Mouse (Mus musculus) urinary bladder, adult 2 months (tissue): Measurements from ENCODE around the gene Hook2. TPM values are rescaled to one million over a fixed set of nuclear protein-coding genes. Genes with fewer than 3 reads are reported as not detected.

Source experiments
- DNase-seq: peaks from one replicate; pipeline ENCODE4 v3.0.0; 2022; ENCODE audit warnings: low spot score
- polyA plus RNA-seq: library from polyadenylated mRNA; depleted of rRNA; stranded (reverse); fragments of >200 nt; gene quantifications from 2 replicates; pipeline ENCODE4 v1.2.3, GENCODE M21; 2012; rRNA removed

Hook2 gene
- 26.9 and 28.5 TPM in 2 replicates for polyA plus RNA-seq

GRCm38 (mm10) chr8:84990349-84990748, at the start of gene Hook2:
Gene Hook2, plus strand, starts transcription at chr8:84990603.
- peak; percentile 83 for DNase-seq

GRCm38 (mm10) chr8:84943699-84944098, 46.7 kb upstream of the Hook2 start:
- DNase-seq, result no peak

DNA sequence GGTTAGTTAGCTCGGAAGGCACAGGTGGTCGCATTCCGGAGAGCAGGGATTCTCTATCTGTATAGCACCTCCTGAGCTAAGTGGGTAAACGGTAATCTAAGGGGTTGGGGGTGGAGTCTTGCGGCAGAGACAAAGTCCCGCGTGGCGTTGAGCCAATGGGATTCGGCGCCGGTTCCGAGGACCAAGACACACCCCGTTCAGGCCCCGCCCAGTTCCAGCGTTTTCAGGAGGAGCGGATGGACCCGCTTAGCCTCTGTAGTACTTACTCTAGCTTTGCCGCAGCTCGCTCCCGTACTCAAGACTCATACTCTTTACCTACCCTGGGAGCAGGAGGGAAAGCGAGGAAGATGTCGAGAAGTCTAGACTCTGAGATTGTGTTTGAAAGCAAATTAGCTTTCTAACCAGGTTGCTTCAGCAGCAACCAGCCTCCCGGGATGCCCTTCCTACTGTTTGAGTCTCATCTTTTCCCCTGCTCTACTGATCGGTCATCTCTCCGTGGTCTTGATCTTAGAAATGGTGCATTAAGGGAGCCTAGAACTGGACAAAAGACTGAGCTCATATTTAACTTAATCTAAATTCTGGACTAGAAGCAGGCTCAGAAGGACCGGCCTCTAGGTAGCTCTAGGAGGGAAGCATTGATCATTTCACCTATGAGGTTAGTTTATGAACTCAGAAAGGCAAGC, 45.8 kb upstream of the Hook2 start:
- no peak for DNase-seq

DNA sequence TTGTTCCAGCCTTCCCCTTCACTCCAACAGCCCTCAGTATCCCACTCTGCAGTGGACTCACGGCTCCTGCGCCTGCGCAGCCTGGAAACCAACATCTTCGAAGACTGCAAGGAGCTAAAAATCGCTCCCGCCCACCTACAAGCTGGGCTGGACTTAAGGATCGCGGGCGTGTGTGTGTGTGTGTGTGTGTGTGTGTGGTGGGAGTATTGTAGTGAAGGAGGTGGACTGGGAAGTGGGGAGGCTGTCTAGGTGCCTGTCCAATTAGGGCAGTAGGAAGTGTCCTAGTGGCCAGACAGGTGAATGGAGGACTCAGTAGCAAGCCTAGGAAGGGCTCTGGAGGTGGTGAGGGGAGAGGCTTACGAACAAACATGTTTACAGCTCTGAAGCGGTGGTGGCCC, 45.2 kb upstream of the Hook2 start:
- no peak for DNase-seq

DNA sequence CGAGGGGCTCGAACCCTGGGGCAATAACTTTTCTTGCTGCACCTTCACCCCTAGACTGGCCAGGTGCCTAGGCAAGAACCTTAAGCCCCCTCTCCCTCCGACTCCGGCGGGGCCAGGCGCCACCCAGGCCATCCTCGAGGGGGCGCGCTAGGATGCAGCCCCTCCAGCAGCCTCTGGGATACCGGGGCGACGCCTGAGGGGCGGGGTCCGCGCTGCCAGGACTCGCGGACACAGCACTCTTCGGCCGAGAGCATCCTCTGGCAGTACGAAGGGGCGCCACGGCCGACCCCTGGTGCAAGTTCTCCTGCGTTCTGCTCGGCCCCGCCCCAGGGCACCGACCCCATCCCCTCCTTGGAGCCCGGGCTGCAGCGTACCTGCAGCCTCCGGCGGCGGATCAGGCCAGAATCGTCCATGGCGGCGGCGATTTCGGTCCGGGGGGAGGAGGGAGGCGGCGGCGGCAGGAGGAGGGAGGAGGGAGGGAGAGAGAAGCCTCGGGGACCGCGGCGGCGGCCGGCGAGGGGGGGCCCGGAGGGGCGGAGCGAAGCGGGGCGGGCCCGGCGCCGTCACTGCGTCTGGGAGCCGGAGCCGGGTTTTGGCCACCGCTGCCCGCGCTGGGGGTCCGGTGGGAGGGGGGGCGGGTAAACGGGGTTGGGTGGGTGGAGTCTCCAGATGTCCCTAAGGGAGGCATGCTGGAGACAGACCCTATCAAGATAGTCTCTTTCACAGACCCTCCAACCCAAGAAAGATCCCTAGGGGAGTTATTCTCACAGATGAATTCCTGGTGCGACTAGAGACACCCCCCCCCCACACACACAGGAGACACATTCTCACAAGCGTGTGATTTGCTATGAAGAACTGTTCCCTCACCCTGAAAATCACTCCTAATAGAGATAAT, 44.5 kb upstream of the Hook2 start:
- no peak for DNase-seq

GRCm38 (mm10) chr8:84946528-84947240, 43.7 kb upstream of the Hook2 start, which contains the start of gene Rtbdn:
Gene Rtbdn, plus strand, starts transcription at chr8:84946991.
- DNase-seq, result no peak

GRCm38 (mm10) chr8:84947241-84947545, 43.2 kb upstream of the Hook2 start:
- DNase-seq, result no peak

DNA sequence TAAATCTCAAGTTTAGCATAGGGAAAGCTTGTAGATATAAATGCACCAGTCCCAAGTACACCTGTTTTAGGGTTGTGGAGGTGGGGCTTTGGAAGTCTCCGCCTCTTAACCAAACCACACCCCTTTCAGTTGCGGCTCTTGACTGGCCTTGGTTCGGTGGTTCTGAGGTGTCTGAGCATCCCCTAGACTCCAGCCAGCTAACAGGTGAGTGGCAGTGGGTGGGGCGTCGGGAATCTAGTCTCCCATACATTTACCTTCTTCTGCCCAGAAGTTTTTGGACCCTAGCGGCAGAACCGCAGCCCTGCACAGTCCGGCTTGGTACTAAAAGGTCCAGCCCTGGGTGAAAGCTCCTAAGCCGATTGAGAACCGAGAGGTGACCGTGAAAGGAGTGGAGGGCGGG, 40.6 kb upstream of the Hook2 start:
- no peak for DNase-seq

- no peak for DNase-seq
Observed at GRCm38 (mm10) chr8:84952612-84953255, 37.7 kb upstream of the Hook2 start.

DNA sequence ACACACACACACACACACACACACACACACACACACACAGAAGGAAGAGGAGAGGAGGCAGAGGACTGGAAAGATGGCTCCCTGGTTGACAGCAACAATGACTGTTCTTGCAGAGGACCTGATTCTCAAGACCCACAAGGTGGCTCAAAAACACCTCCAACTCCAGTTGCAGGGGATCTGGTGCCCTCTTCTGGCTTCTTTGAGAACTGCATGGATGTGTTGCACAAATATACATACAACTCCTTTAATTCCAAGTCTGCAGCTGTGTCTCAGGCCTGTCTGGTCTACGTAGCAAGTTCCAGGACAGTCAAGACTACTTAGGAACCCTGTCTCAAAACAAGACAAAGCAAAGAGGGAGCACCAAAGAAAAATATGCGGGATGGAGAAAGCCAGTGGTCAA, 33.6 kb upstream of the Hook2 start:
- no peak for DNase-seq

- no peak for DNase-seq
Observed at GRCm38 (mm10) chr8:84959811-84960210, 30.6 kb upstream of the Hook2 start.

- no peak for DNase-seq
Observed at GRCm38 (mm10) chr8:84963952-84964351, 26.5 kb upstream of the Hook2 start.

DNA sequence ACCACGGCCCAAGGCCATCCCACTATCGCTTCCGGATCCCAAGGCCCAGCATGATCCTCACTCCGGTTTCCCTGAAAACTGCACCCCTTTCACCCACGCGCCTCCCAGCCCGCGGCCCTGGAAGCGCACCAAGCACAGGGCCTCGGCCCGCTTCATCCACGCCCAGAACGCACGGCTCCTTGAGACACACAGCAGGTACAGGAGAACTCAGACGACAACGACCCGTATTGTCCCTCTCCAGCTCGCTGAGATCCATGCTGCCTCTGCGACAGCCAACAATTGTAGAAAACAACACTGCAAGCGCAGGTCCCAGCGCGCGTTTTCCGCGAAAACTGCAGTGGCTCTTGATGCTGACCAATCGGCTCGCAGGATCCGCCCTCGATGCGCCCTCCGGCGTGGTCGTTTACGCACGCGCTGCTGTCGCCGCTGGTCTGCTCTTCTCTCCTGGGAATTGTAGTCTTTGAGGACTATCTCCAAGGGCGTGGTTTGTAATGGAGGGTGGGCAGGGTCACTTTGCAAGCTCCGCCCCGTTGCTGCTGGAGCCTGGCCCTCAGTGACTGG, 24.6 kb upstream of the Hook2 start:
- peak; percentile 67 for DNase-seq

GRCm38 (mm10) chr8:84966603-84967002, 23.8 kb upstream of the Hook2 start:
- DNase-seq, result no peak

GRCm38 (mm10) chr8:84967532-84968304, 22.7 kb upstream of the Hook2 start:
- DNase-seq, result no peak

- no peak for DNase-seq
Observed at GRCm38 (mm10) chr8:84968650-84969049, 21.8 kb upstream of the Hook2 start.

DNA sequence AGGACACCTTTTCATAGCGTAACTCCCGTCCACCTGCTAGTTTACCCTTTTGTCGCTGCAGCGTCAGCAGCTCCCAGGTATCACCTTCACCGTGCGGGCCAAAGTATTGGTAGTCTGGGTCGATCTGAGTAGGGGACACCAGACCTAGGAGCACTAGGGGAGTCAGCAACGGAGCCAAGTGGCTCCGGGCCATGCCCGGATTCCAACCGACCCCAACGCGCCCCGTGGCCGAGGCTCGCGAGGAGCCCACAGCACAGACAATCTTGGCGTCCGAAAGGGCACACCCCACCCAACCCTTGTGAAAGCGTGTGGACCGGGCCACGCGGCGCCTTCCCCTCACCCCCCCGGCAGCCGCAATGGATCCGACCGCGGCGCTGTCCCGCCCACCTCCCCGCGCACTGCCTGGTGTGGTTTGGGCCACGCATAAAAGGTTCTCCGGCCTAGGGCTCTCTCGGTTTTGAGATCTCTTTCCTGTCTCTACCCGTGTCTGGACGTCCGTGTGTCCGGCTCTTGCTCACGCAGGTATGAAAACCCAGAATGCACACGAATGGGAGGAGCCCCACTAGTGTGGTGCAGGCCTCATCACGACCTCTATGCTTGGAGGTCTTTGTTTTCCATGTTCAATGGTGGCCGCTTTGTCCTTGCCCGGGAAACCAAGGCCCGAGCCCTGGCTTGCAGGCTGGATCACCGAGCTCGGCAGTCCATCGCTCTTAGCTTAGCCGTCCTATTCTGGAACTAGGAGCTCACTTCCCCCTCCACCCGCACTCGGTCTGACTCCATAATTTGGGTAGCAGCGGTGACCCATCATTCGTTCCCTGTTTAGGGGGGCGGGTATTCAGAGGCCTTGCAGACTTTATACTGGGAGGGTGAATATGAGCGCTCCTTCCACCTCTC, 20.9 kb upstream of the Hook2 start, which contains the start of the genes Gm49661, Prdx2 and Rnaseh2a:
Gene Gm49661 (minus strand): TSS at position 193 of the 894 bp plus-strand sequence.
Gene Prdx2 (plus strand): TSS at position 347 of the 894 bp plus-strand sequence.
Gene Rnaseh2a (minus strand): TSS at position 527 of the 894 bp plus-strand sequence.
- DNase-seq, result no peak

GRCm38 (mm10) chr8:84970135-84970790, 20.1 kb upstream of the Hook2 start:
- DNase-seq, result no peak

DNA sequence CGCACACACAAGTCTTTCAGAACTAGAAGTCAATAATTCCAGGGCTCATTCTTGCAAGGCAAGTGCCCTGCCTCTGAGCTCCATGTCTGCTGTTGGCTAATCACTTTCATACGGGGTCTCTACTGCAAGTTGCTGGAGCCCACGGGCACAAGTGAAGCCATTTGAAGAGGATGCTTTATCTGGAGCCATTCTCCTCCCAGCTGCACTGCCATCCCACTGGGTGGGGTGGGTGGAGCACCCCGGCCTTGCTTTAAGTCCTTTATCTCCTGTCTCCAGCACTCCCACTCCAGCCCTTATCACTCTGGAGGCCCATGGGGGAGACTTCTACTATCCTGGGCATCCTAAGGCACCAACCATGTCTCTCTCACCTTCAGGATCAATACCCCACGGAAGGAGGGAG, 19.5 kb upstream of the Hook2 start:
- DNase-seq, result no peak
